Mouse (Mus musculus) MEL (cell line): Measurements from ENCODE around the gene Celsr1. TPM values are rescaled to one million over a fixed set of nuclear protein-coding genes. Genes with fewer than 3 reads are reported as not detected.

Experiments used
- DNase-seq: peaks from one replicate; pipeline ENCODE4 v3.0.0; 2011; ENCODE audit warnings: low read depth, low spot score
- H3K27ac ChIP-seq: 2 replicates; pipeline ENCODE4 v1.5.1; 2012; ENCODE audit warnings: low read depth, mild to moderate bottlenecking, control low read depth, low read length, moderate library complexity; ENCODE audit not compliant: control insufficient read depth
- H3K27me3 ChIP-seq, 2 experiments: fragments of 150-350 bp in 1 of 2; sonication (generic) in 1 of 2; 2 replicates each; pipeline ENCODE4 v1.6.1; 2012; ENCODE audit warnings: low read length in 2 of 2, mild to moderate bottlenecking in 2 of 2, improper control_type of control experiment in 1 of 2, moderate library complexity in 1 of 2; ENCODE audit not compliant: insufficient read depth in 2 of 2, control insufficient read depth in 1 of 2
- H3K36me3 ChIP-seq, 2 experiments: 2 replicates each; pipeline ENCODE4 v1.6.1; 2012 to 2014; ENCODE audit warnings: low read length in 2 of 2, improper control_type of control experiment in 1 of 2, inconsistent platforms in 1 of 2, mild to moderate bottlenecking in 1 of 2; ENCODE audit not compliant: insufficient read depth in 2 of 2, control insufficient read depth in 1 of 2
- H3K4me1 ChIP-seq, 2 experiments: fragments of 150-350 bp in 1 of 2; sonication (generic) in 1 of 2; 2 replicates each; pipeline ENCODE4 v1.6.1; 2012; ENCODE audit warnings: low read length in 2 of 2, improper control_type of control experiment in 1 of 2, mild to moderate bottlenecking in 1 of 2; ENCODE audit not compliant: insufficient read depth in 2 of 2, control insufficient read depth in 1 of 2
- H3K4me3 ChIP-seq, 2 experiments: fragments of 150-350 bp in 1 of 2; sonication (generic) in 1 of 2; 2 replicates each; pipeline ENCODE4 v1.5.1; 2012; ENCODE audit warnings: low read depth in 2 of 2, low read length in 2 of 2, mild to moderate bottlenecking in 2 of 2, moderate library complexity in 2 of 2, control low read depth in 1 of 2, improper control_type of control experiment in 1 of 2; ENCODE audit not compliant: control insufficient read depth in 1 of 2, insufficient read depth in 1 of 2
- H3K79me2 ChIP-seq: 2 replicates; pipeline ENCODE4 v1.6.1; 2012; ENCODE audit warnings: mild to moderate bottlenecking, low read length, moderate library complexity; ENCODE audit not compliant: control insufficient read depth, poor library complexity, insufficient read depth
- H3K9ac ChIP-seq: 2 replicates; pipeline ENCODE4 v1.6.1; 2012; ENCODE audit warnings: low read depth, mild to moderate bottlenecking, control low read depth, low read length, moderate library complexity; ENCODE audit not compliant: control insufficient read depth, poor library complexity, severe bottlenecking
- H3K9me3 ChIP-seq: fragments of 150-350 bp; sonication (generic); replicated peaks from 2 replicates; pipeline ENCODE4 v1.6.1; 2012; ENCODE audit warnings: mild to moderate bottlenecking, low read length, improper control_type of control experiment, moderate library complexity; ENCODE audit not compliant: insufficient read depth
- CHD2 ChIP-seq: IDR thresholded peaks from 2 replicates; pipeline ENCODE4 v1.6.1; 2011; ENCODE audit warnings: low read length, improper control_type of control experiment
- CTCF ChIP-seq, 3 experiments: IDR thresholded peaks in 2 of 3; conservative IDR thresholded peaks in 1 of 3; 2 replicates each; pipeline ENCODE4 v1.5.1; 2011 to 2012; ENCODE audit warnings: low read length in 3 of 3, low read depth in 2 of 3, mild to moderate bottlenecking in 2 of 3, improper control_type of control experiment in 1 of 3, inconsistent platforms in 1 of 3, mixed read lengths in 1 of 3, moderate library complexity in 1 of 3; ENCODE audit not compliant: control insufficient read depth in 1 of 3, insufficient read depth in 1 of 3, poor library complexity in 1 of 3, severe bottlenecking in 1 of 3
- E2F4 ChIP-seq: IDR thresholded peaks from 2 replicates; pipeline ENCODE4 v1.6.1; 2011; ENCODE audit warnings: low read depth, low read length, improper control_type of control experiment, borderline replicate concordance
- ETS1 ChIP-seq: IDR thresholded peaks from 2 replicates; pipeline ENCODE4 v1.6.1; 2012; ENCODE audit warnings: low read depth, mild to moderate bottlenecking, inconsistent platforms, low read length, improper control_type of control experiment, moderate library complexity
- GATA1 ChIP-seq: IDR thresholded peaks from 2 replicates; pipeline ENCODE4 v1.6.1; 2011; ENCODE audit warnings: low read depth, low read length, improper control_type of control experiment
- JUND ChIP-seq: IDR thresholded peaks from 2 replicates; pipeline ENCODE4 v1.6.1; 2011; ENCODE audit warnings: low read depth, mild to moderate bottlenecking, improper control_type of control experiment, low read length
- KAT2A ChIP-seq: conservative IDR thresholded peaks from 2 replicates; pipeline ENCODE4 v1.6.1; 2012; ENCODE audit warnings: low read depth, low read length, improper control_type of control experiment, inconsistent platforms
- MAFK ChIP-seq: IDR thresholded peaks from 2 replicates; pipeline ENCODE4 v1.6.1; 2011; ENCODE audit warnings: low read depth, mild to moderate bottlenecking, low read length, improper control_type of control experiment, borderline replicate concordance
- MAZ ChIP-seq: IDR thresholded peaks from 2 replicates; pipeline ENCODE4 v1.6.1; 2012; ENCODE audit warnings: low read depth, mild to moderate bottlenecking, inconsistent platforms, low read length, improper control_type of control experiment
- MXI1 ChIP-seq: IDR thresholded peaks from 2 replicates; pipeline ENCODE4 v1.6.1; 2011; ENCODE audit warnings: mild to moderate bottlenecking, low read depth, low read length, improper control_type of control experiment
- NELFE ChIP-seq: IDR thresholded peaks from 2 replicates; pipeline ENCODE4 v1.6.1; 2011; ENCODE audit warnings: low read depth, low read length, improper control_type of control experiment
- NRF1 ChIP-seq: IDR thresholded peaks from 2 replicates; pipeline ENCODE4 v1.6.1; 2014; ENCODE audit warnings: low read depth, mild to moderate bottlenecking, inconsistent platforms, low read length, improper control_type of control experiment, moderate library complexity; ENCODE audit not compliant: poor library complexity, insufficient read depth, severe bottlenecking
- POLR2AphosphoS2 ChIP-seq: IDR thresholded peaks from 2 replicates; pipeline ENCODE4 v1.6.1; 2011; ENCODE audit warnings: low read length, improper control_type of control experiment
- POLR2AphosphoS5 ChIP-seq: IDR thresholded peaks from 2 replicates; pipeline ENCODE4 v1.6.1; 2012; ENCODE audit warnings: low read depth, borderline replicate concordance, mild to moderate bottlenecking, inconsistent platforms, low read length, moderate library complexity, mixed read lengths
- SIN3A ChIP-seq: IDR thresholded peaks from 2 replicates; pipeline ENCODE4 v1.6.1; 2012; ENCODE audit warnings: low read length, improper control_type of control experiment, inconsistent platforms
- SMC3 ChIP-seq: IDR thresholded peaks from 2 replicates; pipeline ENCODE4 v1.6.1; 2011; ENCODE audit warnings: low read depth, low read length, improper control_type of control experiment
- UBTF ChIP-seq: IDR thresholded peaks from 2 replicates; pipeline ENCODE4 v1.6.1; 2012; ENCODE audit warnings: low read depth, mild to moderate bottlenecking, inconsistent platforms, low read length, improper control_type of control experiment, moderate library complexity, borderline replicate concordance; ENCODE audit not compliant: insufficient read depth
- USF1 ChIP-seq: IDR thresholded peaks from 2 replicates; pipeline ENCODE4 v1.6.1; 2014; ENCODE audit warnings: low read depth, mild to moderate bottlenecking, inconsistent platforms, low read length, improper control_type of control experiment, moderate library complexity
- USF2 ChIP-seq, 2 experiments: IDR thresholded peaks; 2 replicates each; pipeline ENCODE4 v1.6.1; 2011 to 2012; ENCODE audit warnings: improper control_type of control experiment in 2 of 2, low read length in 2 of 2, borderline replicate concordance in 1 of 2, inconsistent platforms in 1 of 2, low read depth in 1 of 2, mild to moderate bottlenecking in 1 of 2; ENCODE audit not compliant: insufficient read depth in 1 of 2
- ZKSCAN1 ChIP-seq: IDR thresholded peaks from 2 replicates; pipeline ENCODE4 v1.6.1; 2012; ENCODE audit warnings: low read depth, mild to moderate bottlenecking, inconsistent platforms, low read length, improper control_type of control experiment, moderate library complexity
- ZMIZ1 ChIP-seq: IDR thresholded peaks from 2 replicates; pipeline ENCODE4 v1.6.1; 2012; ENCODE audit warnings: low read depth, mild to moderate bottlenecking, inconsistent platforms, low read length, improper control_type of control experiment, moderate library complexity
- ZNF384 ChIP-seq: IDR thresholded peaks from 2 replicates; pipeline ENCODE4 v1.6.1; 2012; ENCODE audit warnings: low read depth, mild to moderate bottlenecking, inconsistent platforms, low read length, improper control_type of control experiment
- polyA plus RNA-seq, 2 experiments: library from polyadenylated mRNA; stranded (reverse) in 1 of 2; unstranded in 1 of 2; fragments of >175 nt in 1 of 2; fragments of >200 nt in 1 of 2; gene quantifications; 2 replicates each; pipeline versions ENCODE4 v1.2.1 to v1.2.4; 2012; ENCODE audit warnings: low replicate concordance in 2 of 2, low read depth in 1 of 2; ENCODE audit not compliant: insufficient read length in 2 of 2, insufficient read depth in 1 of 2, missing spikeins in 1 of 2
- total RNA-seq: library from RNA; depleted of rRNA; stranded (reverse); fragments of 300-350 nt; gene quantifications from 2 replicates; pipeline ENCODE4 v1.2.3, GENCODE M21; 2012

Gene Celsr1
- total and polyA plus RNA-seq, 3 experiments, result 0.12 to 0.42 TPM; not detected in 1

- H3K79me2 ChIP-seq, result peaks cover 32% of the 10 kb centered on the region
- no peak overlapping the region for H3K27ac ChIP-seq
- H3K9ac ChIP-seq, result no peak overlapping the region
- no peaks in the 10 kb centered on the region for H3K4me1 ChIP-seq
- H3K27me3 ChIP-seq, result no peaks in the 10 kb centered on the region
- H3K9me3 ChIP-seq, result no peaks in the 10 kb centered on the region
- H3K36me3 ChIP-seq, result no peaks in the 10 kb centered on the region; a peak in 1 of 4 replicates
- no peak overlapping the region for H3K4me3 ChIP-seq
- TF ChIP-seq SMC3 (no peak), NELFE (no peak), CHD2 (no peak), SIN3A (no peak), ZNF384 (no peak), CTCF (IDR thresholded peaks at IDR 0.05 in 2 of 3, conservative IDR thresholded peaks at IDR 0.05 in 1 of 3; ENCODE audit: control insufficient read depth in 1 of 3, insufficient read depth in 1 of 3, low read depth in 2 of 3, low read length in 3 of 3, poor library complexity in 1 of 3, severe bottlenecking in 1 of 3) (no peak), MXI1 (no peak), MAFK (no peak), KAT2A (no peak), POLR2AphosphoS5 (no peak), USF1 (no peak), GATA1 (no peak), ZMIZ1 (no peak), POLR2AphosphoS2 (no peak), ETS1 (no peak), NRF1 (no peak), E2F4 (no peak), JUND (no peak), MAZ (no peak)
- DNase-seq, result no peak
These were observed 42.4 kb upstream of the Celsr1 start for GRCm38 (mm10) chr15:86076048-86076315.

- Histone ChIP-seq H3K79me2 (peaks cover 34% of the 10 kb centered on the region), H3K9ac (no peak overlapping the region), H3K4me1 (peaks cover 0 to 2% of the 10 kb centered on the region in 2 experiments; a peak in 2 of 4 replicates), H3K36me3 (peaks cover 0 to 4% of the 10 kb centered on the region in 2 experiments; a peak in 3 of 4 replicates)
- TF ChIP-seq UBTF (no peak), CTCF (IDR thresholded peaks at IDR 0.05 in 2 of 3, conservative IDR thresholded peaks at IDR 0.05 in 1 of 3; ENCODE audit: control insufficient read depth in 1 of 3, insufficient read depth in 1 of 3, low read depth in 2 of 3, low read length in 3 of 3, poor library complexity in 1 of 3, severe bottlenecking in 1 of 3) (no peak), USF2 (IDR thresholded peaks at IDR 0.05; ENCODE audit: borderline replicate concordance in 1 of 2, insufficient read depth in 1 of 2, low read depth in 1 of 2, low read length in 2 of 2) (no peak), ZKSCAN1 (no peak), SIN3A (no peak), ZMIZ1 (no peak)
- TF ChIP-seq, all 39 proteins: peak for 0
- no peaks in the 10 kb centered on the region for H3K9me3 ChIP-seq
- H3K27me3 ChIP-seq, result no peaks in the 10 kb centered on the region
- H3K4me3 ChIP-seq, result no peak overlapping the region
- no peak for DNase-seq
- no peak overlapping the region for H3K27ac ChIP-seq
These were observed 41.9 kb upstream of the Celsr1 start for GRCm38 (mm10) chr15:86075305-86076047.
